Mouse (Mus musculus) thymus, postnatal 0 days (tissue): ENCODE results near the gene Ahcy. TPM values are rescaled to one million over a fixed set of nuclear protein-coding genes. Genes with fewer than 3 reads are reported as not detected.
"Not testable (repeated sequence)": the region's sequence is repeated elsewhere in the genome, so short reads cannot be mapped to it uniquely, and the experiment has no call there.

ENCODE experiments used
- DNase-seq: peaks from one replicate; pipeline ENCODE4 v3.0.0-alpha.2; 2015; ENCODE audit warnings: low spot score
- polyA plus RNA-seq: library from polyadenylated mRNA; unstranded; fragments of >200 nt; fragmentation: Nextera tagmentation; extraction: Ambion mirVana; gene quantifications from 2 replicates; pipeline ENCODE4 v1.2.1, GENCODE M21; 2015

Ahcy gene
- polyA plus RNA-seq, 1 experiment from 2014 or later, result 50.9 TPM

DNA sequence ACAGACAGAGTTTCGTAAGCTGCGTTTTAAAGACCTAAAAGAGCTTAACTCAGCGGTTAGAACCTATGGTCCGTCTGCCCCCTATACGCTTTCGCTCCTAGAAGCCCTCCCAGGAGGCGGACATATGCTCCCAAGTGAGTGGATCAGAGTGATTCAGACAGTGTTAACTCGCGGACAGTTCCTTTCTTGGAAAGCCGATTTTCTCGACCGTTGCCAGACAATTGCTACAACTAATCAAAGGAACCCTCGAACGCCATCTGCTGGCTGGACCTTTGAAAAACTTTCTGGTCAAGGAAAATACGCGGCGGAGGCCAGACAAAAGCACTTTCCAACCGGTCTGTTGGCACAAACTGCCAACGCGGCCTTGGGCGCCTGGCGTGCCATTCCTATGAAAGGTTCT is 54.6 kb downstream of the Ahcy start:
- DNase-seq, result peak; percentile 71

DNA sequence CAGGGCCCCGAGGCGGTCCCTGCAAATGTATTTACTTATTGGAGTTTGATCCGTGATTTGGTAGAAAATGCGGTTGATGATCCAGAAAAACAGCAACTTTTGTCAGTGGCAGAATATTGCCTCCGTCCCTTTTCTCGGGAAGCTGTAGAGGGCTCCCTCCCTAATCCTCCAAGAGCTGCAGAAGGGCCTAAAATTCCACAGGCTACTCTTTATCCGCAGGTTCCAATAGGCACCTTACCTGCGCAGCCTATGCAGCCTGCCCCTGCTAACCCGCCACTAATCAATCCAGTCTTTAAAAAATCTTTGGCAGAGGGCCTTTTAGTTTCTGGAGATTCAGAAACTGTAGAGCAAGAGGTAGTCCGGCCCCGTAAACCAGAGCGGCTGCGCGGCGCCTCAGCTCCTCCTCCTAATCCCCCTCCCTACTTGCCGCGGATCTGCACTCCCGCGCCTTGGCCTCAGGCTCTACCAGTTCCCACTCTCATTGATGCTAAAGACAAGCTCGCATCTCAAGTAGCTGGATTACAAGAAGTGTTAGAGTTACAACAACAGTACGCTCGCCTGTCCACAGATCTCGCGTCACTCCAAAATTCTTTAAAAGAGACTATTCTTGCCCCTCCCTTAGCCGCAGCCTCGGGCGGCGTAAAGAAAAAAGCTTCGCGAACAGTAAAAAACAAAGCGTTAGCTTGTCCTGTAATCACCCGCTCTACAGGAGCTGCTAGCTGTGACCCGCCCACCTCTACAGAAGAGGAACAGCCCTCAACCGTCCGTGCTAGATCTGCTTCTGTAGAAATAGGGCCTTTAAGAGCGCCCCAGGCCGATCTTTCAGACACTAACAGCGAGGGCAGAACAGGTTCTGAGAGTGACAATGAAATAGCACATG is 55.3 kb downstream of the Ahcy start:
- DNase-seq, result peak; percentile 68

DNA sequence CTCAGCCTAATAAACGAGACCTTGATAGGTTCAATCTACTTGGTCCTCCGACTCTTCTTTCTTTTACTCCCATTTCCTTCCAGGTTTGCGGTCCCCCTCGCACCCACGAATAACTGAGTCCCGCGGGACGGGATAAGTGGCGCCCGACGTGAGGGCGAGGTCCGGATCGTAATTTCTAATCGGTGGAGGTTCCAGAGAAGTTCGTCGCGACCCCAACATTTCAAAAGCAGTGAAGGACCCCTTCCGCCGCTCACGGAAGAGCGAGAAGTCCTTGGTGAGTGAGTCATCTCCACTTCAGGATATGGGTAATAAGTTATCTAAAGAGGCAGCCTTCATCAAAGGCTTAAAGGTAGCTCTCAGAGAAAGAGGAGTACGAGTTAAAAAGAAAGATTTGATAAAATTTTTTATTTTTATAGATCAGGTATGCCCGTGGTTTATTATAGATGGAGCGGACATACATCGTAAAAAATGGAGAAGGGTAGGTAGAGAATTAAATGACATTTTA is 56.0 kb downstream of the Ahcy start, which contains the start of gene Gm14226:
Gene Gm14226 (plus strand): TSS at position 16 of the 505 bp plus-strand sequence.
- DNase-seq, result not testable (repeated sequence)

DNA sequence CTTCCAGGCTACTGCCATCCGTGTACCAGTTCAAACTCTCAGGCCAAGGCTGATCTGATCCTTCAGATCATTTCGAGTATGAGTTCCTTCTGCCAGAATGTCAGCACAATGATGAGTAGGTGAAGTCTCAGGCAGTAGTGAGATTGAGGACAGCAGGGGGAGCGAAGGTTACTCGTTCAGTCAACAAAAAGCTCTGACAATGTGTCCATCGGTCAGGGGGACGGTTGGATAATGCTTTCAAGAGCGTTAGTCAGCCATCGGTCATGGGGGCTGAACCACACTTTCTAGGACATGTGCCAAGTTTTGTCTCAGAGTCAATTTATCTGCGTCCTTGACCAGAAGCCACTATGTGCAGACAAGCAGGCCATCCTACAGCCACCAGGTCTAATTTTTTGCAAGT is 57.5 kb downstream of the Ahcy start:
- DNase-seq, result not testable (repeated sequence)

DNA sequence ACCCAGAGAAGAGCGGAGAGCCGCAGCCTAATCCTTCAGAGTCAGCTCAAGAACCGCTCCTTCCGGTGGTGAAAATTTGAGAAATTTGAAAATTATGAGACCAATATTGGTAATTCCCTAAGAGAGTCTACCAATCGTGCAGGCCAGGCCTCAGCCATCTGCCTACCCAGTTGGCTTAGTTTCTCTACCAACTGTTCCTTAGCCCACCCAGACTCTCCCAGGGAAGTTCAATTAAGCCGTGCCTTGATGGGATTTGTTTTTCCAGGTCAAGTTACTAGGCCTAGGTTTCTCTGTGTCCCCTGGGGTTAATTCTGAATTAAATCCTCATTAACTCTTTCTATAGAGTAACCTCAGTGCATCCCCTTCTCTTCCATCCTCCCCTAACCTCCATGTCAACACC is 61.3 kb downstream of the Ahcy start:
- DNase-seq, result no peak

DNA sequence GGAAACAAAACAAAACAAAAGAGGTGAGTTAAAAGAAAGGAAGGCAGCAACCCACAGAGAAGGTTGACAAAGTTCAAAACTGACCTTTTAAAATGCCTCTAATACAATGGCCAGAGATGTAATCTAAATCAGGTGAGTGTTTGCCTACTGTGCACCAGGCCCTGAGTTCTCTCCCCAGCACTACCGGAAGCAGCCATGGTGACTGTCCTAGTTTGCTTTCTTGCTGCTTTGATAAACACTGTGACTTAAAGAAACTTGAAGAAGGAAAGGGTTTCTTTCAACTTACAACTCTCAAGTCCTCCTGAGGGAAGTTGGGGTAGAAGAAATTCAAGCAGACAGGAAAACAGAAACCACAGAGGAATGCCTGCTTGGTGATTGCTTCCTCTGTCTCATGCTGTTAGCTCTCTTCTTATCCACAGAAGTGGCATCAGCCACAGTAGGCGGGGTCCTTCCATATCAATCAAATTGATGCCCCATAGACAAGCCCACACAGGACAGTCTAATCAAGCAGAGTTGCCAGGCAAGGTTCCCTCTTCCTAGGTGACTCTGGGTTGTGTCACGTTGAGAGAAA is 63.1 kb downstream of the Ahcy start:
- DNase-seq, result peak; percentile 64

Other genes starting within 250 kb of the Ahcy start
- 106 and 113 TPM in 2 replicates for gene Eif2s2, start 181.6 kb downstream of the Ahcy start, polyA plus RNA-seq
- gene Gm14226, start 56.2 kb downstream of the Ahcy start, polyA plus RNA-seq, result 0.05 TPM in 2 replicates
- 30.8 and 36.7 TPM in 2 replicates for gene Itch, start 59.0 kb upstream of the Ahcy start, polyA plus RNA-seq
- 410 and 468 TPM in 2 replicates for gene Dynlrb1, start 162.0 kb upstream of the Ahcy start, polyA plus RNA-seq
- gene Map1lc3a, start 201.8 kb upstream of the Ahcy start, polyA plus RNA-seq, result 74.0 and 84.3 TPM in 2 replicates